Mouse (Mus musculus): ENCODE measurements around the gene Trim44.

The Trim44 gene

DNA sequence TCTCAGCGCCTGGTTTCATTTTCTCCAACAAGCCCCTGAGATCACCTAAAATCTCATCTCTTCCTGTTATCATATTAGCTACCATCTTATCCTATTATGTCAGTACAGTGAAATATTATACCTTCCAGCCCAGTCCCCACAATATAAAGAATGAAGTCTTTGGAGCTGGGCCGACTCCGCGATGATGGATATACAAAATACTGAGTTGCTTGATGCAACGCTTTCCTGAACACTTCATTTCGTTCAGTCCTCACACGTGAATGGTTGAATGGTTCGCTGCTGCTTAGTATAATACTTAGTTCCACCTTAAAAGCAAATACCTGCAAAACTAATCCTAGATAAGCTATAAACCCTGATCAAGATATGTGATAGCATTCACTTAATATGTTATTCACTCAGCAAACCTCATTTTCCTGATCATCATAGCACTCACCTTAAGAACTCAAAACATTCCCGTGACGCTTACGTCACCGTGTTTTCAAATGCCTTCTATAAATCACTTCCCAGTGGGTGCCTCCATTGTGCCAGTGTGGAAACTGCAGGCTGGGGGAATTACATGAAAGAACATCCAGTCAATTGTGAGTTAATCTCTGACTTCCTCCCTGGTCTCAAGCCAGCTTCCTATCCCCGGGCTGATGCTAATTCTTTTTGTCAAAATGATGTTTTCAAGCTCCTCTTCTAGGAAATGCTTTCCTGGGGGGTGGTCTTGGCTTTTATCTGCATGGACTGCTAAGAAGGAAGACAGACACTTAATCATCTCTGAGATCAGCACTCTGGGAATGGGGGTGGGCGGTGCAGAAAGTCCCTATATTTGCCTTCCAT, at the start of gene Trim44:
Trim44 (minus strand) TSS at position 466 of the 822 bp plus-strand sequence.
- no peak for DNase-seq (ENCODE audit: low read depth, low spot score)

DNA sequence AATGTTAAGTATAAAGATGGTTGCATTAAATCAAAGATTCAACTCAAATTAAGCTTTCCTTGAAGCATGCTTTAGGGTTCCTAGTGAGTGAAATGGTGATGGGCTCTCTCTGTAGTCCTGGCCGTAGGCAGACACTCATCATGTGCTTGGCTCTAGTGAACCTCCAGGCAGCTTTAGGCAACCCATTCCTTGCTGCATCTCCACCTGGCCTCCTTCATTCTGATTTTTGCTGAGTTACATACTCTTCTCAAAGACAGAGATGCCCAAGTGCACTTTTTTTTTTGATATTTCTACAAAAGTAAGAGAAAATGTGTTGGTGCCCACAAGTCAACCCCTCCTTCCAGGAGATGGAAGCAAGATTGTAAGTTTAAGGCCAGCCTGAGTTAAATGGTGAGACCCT, 47.5 kb upstream of the Trim44 start:
- DNase-seq (ENCODE audit: low read depth, low spot score), result no peak

GRCm38 (mm10) chr2:102453447-102453846, 45.8 kb upstream of the Trim44 start:
- no peak for DNase-seq (ENCODE audit: low read depth, low spot score)

DNA sequence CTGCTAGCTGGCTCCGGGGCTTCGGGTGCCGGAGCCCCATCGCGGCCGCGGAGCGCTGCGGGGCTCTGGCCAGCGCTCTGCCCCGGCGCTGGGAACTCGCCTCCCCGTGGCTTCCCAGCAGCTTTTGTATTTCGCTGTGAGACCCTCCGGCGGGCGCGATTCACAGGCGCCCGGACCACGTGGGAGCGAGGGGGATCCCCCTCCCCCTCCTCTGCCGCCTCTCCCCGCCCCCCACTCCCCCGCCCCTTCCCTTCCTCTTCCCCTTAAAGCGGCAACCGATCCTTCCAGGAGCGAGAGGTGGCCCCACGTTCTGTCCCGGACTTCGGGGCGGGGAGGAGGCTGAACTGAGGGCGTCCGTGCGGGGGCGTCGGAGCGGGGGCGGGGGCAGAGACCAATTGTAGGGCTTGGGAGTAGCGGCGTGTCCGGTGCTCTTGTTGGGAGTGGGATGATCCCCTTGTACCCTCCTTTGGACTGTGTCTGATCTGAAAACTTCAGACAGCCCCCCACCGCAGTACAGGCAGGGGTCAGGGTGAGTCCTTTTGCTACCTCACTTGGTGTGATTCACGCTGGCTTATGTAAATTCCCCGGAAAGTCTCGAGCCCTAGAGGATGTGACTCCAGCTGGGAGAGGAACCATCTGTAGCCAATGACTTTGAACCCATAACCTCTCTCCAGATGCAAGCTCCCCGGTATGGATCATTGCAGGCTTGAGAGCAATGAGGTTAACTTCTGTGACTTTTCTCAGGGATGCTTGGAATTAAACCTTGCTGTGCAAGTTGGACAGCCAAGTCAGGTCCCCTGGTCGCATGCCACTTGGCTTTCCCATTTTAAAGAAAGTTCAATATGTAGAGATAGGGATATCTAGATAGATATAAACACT, 44.3 kb upstream of the Trim44 start, which contains the start of gene Fjx1:
Fjx1 (minus strand) TSS at position 829 of the 879 bp plus-strand sequence.
- DNase-seq (ENCODE audit: low read depth, low spot score), result peak; percentile 72

DNA sequence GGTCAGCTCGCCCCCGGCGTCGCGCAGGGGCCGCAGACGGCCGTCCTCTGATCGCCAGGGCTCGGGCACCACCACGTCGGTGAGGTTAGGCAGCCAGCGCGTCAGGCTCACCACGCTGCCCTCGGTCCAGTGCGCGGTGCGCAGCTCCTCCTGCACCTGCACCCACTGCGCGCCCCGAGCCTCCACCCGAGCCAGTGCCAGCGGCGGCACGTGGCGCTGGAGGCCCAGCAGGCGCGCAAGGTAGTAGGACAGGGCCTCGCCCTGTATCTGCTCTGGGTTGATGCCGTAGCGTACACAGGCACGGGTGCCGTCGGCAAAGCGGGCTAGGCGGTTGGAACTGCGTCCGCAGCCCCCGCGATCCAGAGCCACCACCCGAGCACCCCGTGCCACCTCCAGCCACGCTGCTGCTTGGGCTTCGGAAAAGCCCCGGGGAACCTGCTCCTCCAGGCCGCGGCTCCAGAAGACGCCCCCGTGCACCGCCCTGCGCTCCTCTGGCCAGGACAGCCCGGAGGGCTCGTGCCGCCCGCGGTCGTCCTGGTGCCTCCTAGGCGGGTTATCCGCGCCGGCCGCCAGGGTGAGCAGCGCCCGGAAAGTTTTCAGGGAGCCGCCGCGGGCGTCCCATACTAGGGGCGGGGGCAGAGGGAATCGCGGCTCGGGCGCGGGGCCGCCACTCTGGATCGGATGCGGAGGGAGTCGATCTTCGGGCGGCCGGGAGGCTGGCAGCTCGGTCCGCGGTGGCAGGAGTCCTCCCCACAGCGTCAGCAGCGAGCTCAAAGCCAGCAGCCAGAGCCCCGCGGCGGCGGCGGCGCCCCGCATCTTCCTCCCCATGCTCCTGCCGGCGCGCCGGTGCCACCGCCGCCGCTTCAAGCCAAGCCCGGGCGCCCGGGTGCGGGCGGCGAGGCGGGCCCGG, 43.4 kb upstream of the Trim44 start:
- no peak for DNase-seq (ENCODE audit: low read depth, low spot score)

DNA sequence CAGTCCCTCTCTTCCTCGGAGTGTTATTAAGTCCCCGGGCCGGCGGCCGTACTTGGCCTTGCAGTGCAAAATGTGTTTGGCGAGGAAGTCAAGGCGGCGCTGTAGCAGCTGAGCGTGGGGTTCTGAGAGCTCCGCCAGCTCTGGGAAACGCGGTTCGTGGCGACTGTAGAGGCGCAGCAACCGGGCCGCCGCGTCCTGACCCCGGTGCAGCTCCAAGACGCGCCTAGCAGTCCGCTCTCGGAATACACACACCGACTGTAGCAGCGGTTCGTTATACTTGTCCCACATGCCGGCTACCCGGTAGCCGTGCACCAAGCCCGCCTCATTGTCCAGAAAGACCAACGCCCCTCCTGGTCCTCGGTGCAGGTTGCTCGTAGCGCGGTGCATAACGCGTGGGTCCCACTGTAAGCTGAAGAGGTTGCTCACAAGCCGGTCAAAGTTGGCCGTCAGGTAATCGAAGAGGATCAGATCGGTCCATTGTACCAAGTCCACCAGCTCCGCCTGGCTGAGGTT, 42.7 kb upstream of the Trim44 start:
- no peak for DNase-seq (ENCODE audit: low read depth, low spot score)

DNA sequence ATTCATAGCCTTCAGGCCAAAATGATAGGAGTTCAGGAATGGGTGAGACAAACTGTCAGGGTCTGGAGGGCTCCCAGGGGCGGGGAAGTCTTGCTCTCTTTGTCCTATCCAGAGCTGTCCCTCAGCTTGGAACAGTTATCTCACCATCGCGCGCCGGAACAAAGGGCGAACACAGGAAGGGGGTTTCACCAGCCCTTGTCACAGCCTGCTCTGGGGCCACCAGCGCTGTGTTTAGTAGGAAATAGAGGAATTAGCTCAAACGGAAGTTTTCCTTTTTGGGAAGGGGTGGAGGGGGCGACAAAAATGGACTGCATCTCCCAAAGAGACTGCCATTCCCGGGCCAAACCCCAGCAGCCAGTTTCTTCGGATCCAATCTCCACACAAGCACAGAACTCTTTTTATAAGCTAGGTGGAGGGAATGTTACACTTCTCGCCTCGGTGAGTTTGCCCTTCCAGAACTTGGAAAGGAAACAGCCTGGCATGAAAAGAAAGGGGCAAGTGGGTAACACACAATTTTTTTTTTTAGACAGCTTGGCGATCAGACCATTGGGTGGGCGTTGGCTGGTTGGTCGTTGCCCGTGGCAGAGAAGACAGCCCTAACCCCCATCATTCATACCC, 42.1 kb upstream of the Trim44 start:
- DNase-seq (ENCODE audit: low read depth, low spot score), result no peak

- DNase-seq (ENCODE audit: low read depth, low spot score), result no peak
Observed at GRCm38 (mm10) chr2:102449056-102449455, 41.4 kb upstream of the Trim44 start.

GRCm38 (mm10) chr2:102447831-102448230, 40.2 kb upstream of the Trim44 start:
- no peak for DNase-seq (ENCODE audit: low read depth, low spot score)

DNA sequence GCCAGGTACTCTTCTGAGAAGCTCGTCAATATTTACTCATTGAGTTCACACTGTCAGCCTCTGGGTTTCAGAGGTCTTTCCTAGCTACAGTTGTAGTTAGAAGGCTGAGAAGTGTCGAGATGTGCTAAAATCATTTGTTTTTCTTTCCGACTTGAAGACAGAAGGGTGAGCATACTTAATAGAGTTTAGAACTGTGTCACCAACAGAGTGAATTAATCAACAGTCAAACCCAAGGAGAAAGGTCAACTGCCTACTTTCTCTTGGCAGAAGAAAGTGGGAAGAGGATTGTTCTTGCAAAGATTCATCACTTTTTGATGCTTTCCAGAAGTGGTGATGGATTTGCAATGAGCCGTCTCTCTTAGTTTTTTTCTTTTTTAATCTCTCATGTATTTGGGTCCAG, 39.2 kb upstream of the Trim44 start:
- DNase-seq (ENCODE audit: low read depth, low spot score), result no peak

GRCm38 (mm10) chr2:102437357-102438030, 29.9 kb upstream of the Trim44 start:
- DNase-seq (ENCODE audit: low read depth, low spot score), result no peak

GRCm38 (mm10) chr2:102433879-102434278, 26.3 kb upstream of the Trim44 start:
- DNase-seq (ENCODE audit: low read depth, low spot score), result no peak

DNA sequence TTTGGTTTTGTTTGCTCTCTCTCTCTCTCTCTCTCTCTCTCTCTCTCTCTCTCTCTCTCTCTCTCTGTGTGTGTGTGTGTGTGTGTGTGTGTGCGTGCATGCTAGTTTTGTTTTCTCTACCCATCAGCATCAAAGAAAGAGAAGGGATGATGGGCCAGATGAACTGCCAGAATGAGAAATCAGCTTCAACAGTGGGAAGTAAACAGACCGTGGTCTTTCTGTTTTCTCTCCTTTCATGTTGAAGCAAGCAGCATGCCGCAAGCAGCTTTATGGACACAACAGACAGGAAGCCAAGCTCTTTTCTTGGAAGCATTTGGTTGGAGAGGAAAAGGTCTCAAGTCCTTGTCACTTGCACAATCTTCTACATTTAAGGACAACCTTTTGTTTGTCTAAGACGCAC, 23.5 kb upstream of the Trim44 start:
- no peak for DNase-seq (ENCODE audit: low read depth, low spot score)

GRCm38 (mm10) chr2:102427974-102428373, 20.3 kb upstream of the Trim44 start:
- no peak for DNase-seq (ENCODE audit: low read depth, low spot score)

GRCm38 (mm10) chr2:102426434-102426833, 18.8 kb upstream of the Trim44 start:
- no peak for DNase-seq (ENCODE audit: low read depth, low spot score)

- DNase-seq (ENCODE audit: low read depth, low spot score), result no peak
Observed at GRCm38 (mm10) chr2:102416149-102416743, 8.6 kb upstream of the Trim44 start.

DNA sequence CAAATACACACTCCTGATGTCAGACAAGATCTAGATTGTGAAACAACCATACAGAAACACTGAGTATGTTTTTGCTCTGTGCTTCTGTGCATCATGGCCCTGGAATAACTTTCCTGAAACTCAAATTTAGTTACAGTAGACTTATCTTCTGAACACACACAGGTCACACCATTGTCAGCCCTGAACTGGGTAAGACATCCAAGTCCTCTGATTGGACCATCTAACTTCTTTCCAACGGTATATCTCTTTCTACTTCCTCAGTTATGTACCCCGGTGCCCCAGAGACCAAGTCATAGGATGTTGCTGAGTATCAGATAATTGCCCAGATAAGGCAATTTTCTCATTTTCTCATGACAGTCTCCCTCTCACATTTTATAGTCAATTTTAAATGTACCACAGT, 5.1 kb upstream of the Trim44 start:
- no peak for DNase-seq (ENCODE audit: low read depth, low spot score)

GRCm38 (mm10) chr2:102410615-102411014, 3.0 kb upstream of the Trim44 start:
- DNase-seq (ENCODE audit: low read depth, low spot score), result no peak

DNA sequence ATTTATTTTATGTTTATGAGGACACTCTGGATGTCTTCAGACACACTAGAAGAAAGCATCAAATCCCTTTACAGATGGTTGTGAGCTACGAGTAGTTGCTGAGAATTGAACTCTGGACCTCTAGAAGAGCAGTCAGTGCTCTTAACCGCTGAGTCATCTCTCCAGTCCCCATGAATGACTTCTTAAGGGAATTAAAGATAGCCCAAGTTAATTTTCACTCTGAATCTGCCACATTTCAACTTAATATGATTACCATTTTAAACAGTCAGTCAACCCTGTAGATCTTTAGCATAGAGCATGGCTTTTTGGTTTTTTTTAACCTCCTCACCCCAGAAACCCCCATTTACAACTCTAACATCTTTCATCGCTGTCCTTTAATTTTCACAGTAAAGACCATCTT, 2.1 kb upstream of the Trim44 start:
- DNase-seq (ENCODE audit: low read depth, low spot score), result no peak

All from brain, embryonic 18.5 days (tissue).